Mouse (Mus musculus) MEL (cell line): ENCODE data around the gene Cbx6. TPM values are rescaled to one million over a fixed set of nuclear protein-coding genes. Genes with fewer than 3 reads are reported as not detected.

ENCODE experiments used
- DNase-seq: peaks from one replicate; pipeline ENCODE4 v3.0.0; 2011; ENCODE audit warnings: low read depth, low spot score
- H3K27ac ChIP-seq: 2 replicates; pipeline ENCODE4 v1.5.1; 2012; ENCODE audit warnings: low read depth, mild to moderate bottlenecking, control low read depth, low read length, moderate library complexity; ENCODE audit not compliant: control insufficient read depth
- H3K27me3 ChIP-seq, 2 experiments: fragments of 150-350 bp in 1 of 2; sonication (generic) in 1 of 2; 2 replicates each; pipeline ENCODE4 v1.6.1; 2012; ENCODE audit warnings: low read length in 2 of 2, mild to moderate bottlenecking in 2 of 2, improper control_type of control experiment in 1 of 2, moderate library complexity in 1 of 2; ENCODE audit not compliant: insufficient read depth in 2 of 2, control insufficient read depth in 1 of 2
- H3K36me3 ChIP-seq, 2 experiments: 2 replicates each; pipeline ENCODE4 v1.6.1; 2012 to 2014; ENCODE audit warnings: low read length in 2 of 2, improper control_type of control experiment in 1 of 2, inconsistent platforms in 1 of 2, mild to moderate bottlenecking in 1 of 2; ENCODE audit not compliant: insufficient read depth in 2 of 2, control insufficient read depth in 1 of 2
- H3K4me1 ChIP-seq, 2 experiments: fragments of 150-350 bp in 1 of 2; sonication (generic) in 1 of 2; 2 replicates each; pipeline ENCODE4 v1.6.1; 2012; ENCODE audit warnings: low read length in 2 of 2, improper control_type of control experiment in 1 of 2, mild to moderate bottlenecking in 1 of 2; ENCODE audit not compliant: insufficient read depth in 2 of 2, control insufficient read depth in 1 of 2
- H3K4me3 ChIP-seq, 2 experiments: fragments of 150-350 bp in 1 of 2; sonication (generic) in 1 of 2; 2 replicates each; pipeline ENCODE4 v1.5.1; 2012; ENCODE audit warnings: low read depth in 2 of 2, low read length in 2 of 2, mild to moderate bottlenecking in 2 of 2, moderate library complexity in 2 of 2, control low read depth in 1 of 2, improper control_type of control experiment in 1 of 2; ENCODE audit not compliant: control insufficient read depth in 1 of 2, insufficient read depth in 1 of 2
- H3K79me2 ChIP-seq: 2 replicates; pipeline ENCODE4 v1.6.1; 2012; ENCODE audit warnings: mild to moderate bottlenecking, low read length, moderate library complexity; ENCODE audit not compliant: control insufficient read depth, poor library complexity, insufficient read depth
- H3K9ac ChIP-seq: 2 replicates; pipeline ENCODE4 v1.6.1; 2012; ENCODE audit warnings: low read depth, mild to moderate bottlenecking, control low read depth, low read length, moderate library complexity; ENCODE audit not compliant: control insufficient read depth, poor library complexity, severe bottlenecking
- H3K9me3 ChIP-seq: fragments of 150-350 bp; sonication (generic); replicated peaks from 2 replicates; pipeline ENCODE4 v1.6.1; 2012; ENCODE audit warnings: mild to moderate bottlenecking, low read length, improper control_type of control experiment, moderate library complexity; ENCODE audit not compliant: insufficient read depth
- CHD2 ChIP-seq: IDR thresholded peaks from 2 replicates; pipeline ENCODE4 v1.6.1; 2011; ENCODE audit warnings: low read length, improper control_type of control experiment
- CTCF ChIP-seq, 3 experiments: IDR thresholded peaks in 2 of 3; conservative IDR thresholded peaks in 1 of 3; 2 replicates each; pipeline ENCODE4 v1.5.1; 2011 to 2012; ENCODE audit warnings: low read length in 3 of 3, low read depth in 2 of 3, mild to moderate bottlenecking in 2 of 3, improper control_type of control experiment in 1 of 3, inconsistent platforms in 1 of 3, mixed read lengths in 1 of 3, moderate library complexity in 1 of 3; ENCODE audit not compliant: control insufficient read depth in 1 of 3, insufficient read depth in 1 of 3, poor library complexity in 1 of 3, severe bottlenecking in 1 of 3
- E2F4 ChIP-seq: IDR thresholded peaks from 2 replicates; pipeline ENCODE4 v1.6.1; 2011; ENCODE audit warnings: low read depth, low read length, improper control_type of control experiment, borderline replicate concordance
- ELF1 ChIP-seq: IDR thresholded peaks from 2 replicates; pipeline ENCODE4 v1.6.1; 2014; ENCODE audit warnings: low read depth, mild to moderate bottlenecking, inconsistent platforms, low read length, improper control_type of control experiment, moderate library complexity
- EP300 ChIP-seq, 2 experiments: IDR thresholded peaks; 2 replicates each; pipeline ENCODE4 v1.6.1; 2011; ENCODE audit warnings: improper control_type of control experiment in 2 of 2, low read length in 2 of 2, low read depth in 1 of 2, mild to moderate bottlenecking in 1 of 2
- JUND ChIP-seq: IDR thresholded peaks from 2 replicates; pipeline ENCODE4 v1.6.1; 2011; ENCODE audit warnings: low read depth, mild to moderate bottlenecking, improper control_type of control experiment, low read length
- KAT2A ChIP-seq: conservative IDR thresholded peaks from 2 replicates; pipeline ENCODE4 v1.6.1; 2012; ENCODE audit warnings: low read depth, low read length, improper control_type of control experiment, inconsistent platforms
- MYB ChIP-seq: IDR thresholded peaks from 2 replicates; pipeline ENCODE4 v1.6.1; 2011; ENCODE audit warnings: mild to moderate bottlenecking, low read depth, low read length, improper control_type of control experiment
- POLR2A ChIP-seq, 2 experiments: IDR thresholded peaks; 2 replicates each; pipeline ENCODE4 v1.6.1; 2011 to 2012; ENCODE audit warnings: low read length in 2 of 2, mild to moderate bottlenecking in 2 of 2, control low read depth in 1 of 2, improper control_type of control experiment in 1 of 2, low read depth in 1 of 2, moderate library complexity in 1 of 2; ENCODE audit not compliant: control insufficient read depth in 1 of 2, insufficient read depth in 1 of 2, poor library complexity in 1 of 2
- POLR2AphosphoS2 ChIP-seq: IDR thresholded peaks from 2 replicates; pipeline ENCODE4 v1.6.1; 2011; ENCODE audit warnings: low read length, improper control_type of control experiment
- RAD21 ChIP-seq: IDR thresholded peaks from 2 replicates; pipeline ENCODE4 v1.6.1; 2011; ENCODE audit warnings: mild to moderate bottlenecking, low read depth, low read length, improper control_type of control experiment
- RCOR1 ChIP-seq: IDR thresholded peaks from 2 replicates; pipeline ENCODE4 v1.6.1; 2012; ENCODE audit warnings: low read depth, mild to moderate bottlenecking, inconsistent platforms, low read length, improper control_type of control experiment
- SIN3A ChIP-seq: IDR thresholded peaks from 2 replicates; pipeline ENCODE4 v1.6.1; 2012; ENCODE audit warnings: low read length, improper control_type of control experiment, inconsistent platforms
- TCF12 ChIP-seq: IDR thresholded peaks from 2 replicates; pipeline ENCODE4 v1.6.1; 2014; ENCODE audit warnings: low read depth, mild to moderate bottlenecking, inconsistent platforms, low read length, improper control_type of control experiment, moderate library complexity
- UBTF ChIP-seq: IDR thresholded peaks from 2 replicates; pipeline ENCODE4 v1.6.1; 2012; ENCODE audit warnings: low read depth, mild to moderate bottlenecking, inconsistent platforms, low read length, improper control_type of control experiment, moderate library complexity, borderline replicate concordance; ENCODE audit not compliant: insufficient read depth
- USF2 ChIP-seq, 2 experiments: IDR thresholded peaks; 2 replicates each; pipeline ENCODE4 v1.6.1; 2011 to 2012; ENCODE audit warnings: improper control_type of control experiment in 2 of 2, low read length in 2 of 2, borderline replicate concordance in 1 of 2, inconsistent platforms in 1 of 2, low read depth in 1 of 2, mild to moderate bottlenecking in 1 of 2; ENCODE audit not compliant: insufficient read depth in 1 of 2
- ZKSCAN1 ChIP-seq: IDR thresholded peaks from 2 replicates; pipeline ENCODE4 v1.6.1; 2012; ENCODE audit warnings: low read depth, mild to moderate bottlenecking, inconsistent platforms, low read length, improper control_type of control experiment, moderate library complexity
- polyA plus RNA-seq, 2 experiments: library from polyadenylated mRNA; stranded (reverse) in 1 of 2; unstranded in 1 of 2; fragments of >175 nt in 1 of 2; fragments of >200 nt in 1 of 2; gene quantifications; 2 replicates each; pipeline versions ENCODE4 v1.2.1 to v1.2.4; 2012; ENCODE audit warnings: low replicate concordance in 2 of 2, low read depth in 1 of 2; ENCODE audit not compliant: insufficient read length in 2 of 2, insufficient read depth in 1 of 2, missing spikeins in 1 of 2
- total RNA-seq: library from RNA; depleted of rRNA; stranded (reverse); fragments of 300-350 nt; gene quantifications from 2 replicates; pipeline ENCODE4 v1.2.3, GENCODE M21; 2012

Cbx6 gene
- total and polyA plus RNA-seq, 3 experiments: 25.1 to 43.6 TPM; not detected in 1

DNA sequence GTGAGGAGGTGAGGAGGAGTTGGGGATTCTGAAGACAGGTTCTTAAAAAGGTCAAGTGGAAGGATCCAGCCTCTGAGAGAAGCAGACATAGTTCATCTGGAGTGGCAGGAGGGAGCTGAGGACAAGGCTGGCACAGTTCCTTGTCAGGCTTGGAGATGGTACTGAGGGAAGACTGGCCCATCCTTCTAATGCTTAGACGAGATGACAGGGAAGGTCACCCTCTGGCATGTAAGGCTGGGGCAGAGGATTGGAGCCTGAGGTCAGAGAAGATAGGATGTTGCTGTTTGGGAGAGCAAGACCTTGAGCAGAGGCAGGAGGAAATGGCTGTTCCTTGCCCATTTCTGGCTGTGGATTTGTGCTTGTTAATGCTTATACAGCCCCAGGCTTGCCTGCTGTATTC is 49.4 kb downstream of the Cbx6 start:
- Histone ChIP-seq H3K9ac (no peak overlapping the region), H3K27me3 (peaks cover 0 to 17% of the 10 kb centered on the region in 2 experiments; a peak in 3 of 4 replicates), H3K9me3 (no peaks in the 10 kb centered on the region), H3K4me3 (no peak overlapping the region), H3K27ac (no peak overlapping the region), H3K79me2 (no peaks in the 10 kb centered on the region), H3K36me3 (no peaks in the 10 kb centered on the region), H3K4me1 (no peaks in the 10 kb centered on the region)
- no peak for DNase-seq
- TF ChIP-seq TCF12 (no peak), ZKSCAN1 (no peak), POLR2A (IDR thresholded peaks at IDR 0.05; ENCODE audit: control insufficient read depth in 1 of 2, insufficient read depth in 1 of 2, low read depth in 1 of 2, low read length in 2 of 2, poor library complexity in 1 of 2) (no peak)

GRCm38 (mm10) chr15:79777749-79778148 is 56.7 kb downstream of the Cbx6 start, which contains the start of gene Dnal4:
Gene Dnal4, minus strand, starts transcription at chr15:79777849.
- Histone ChIP-seq H3K36me3 (0 out of 4 replicates have a peak, but pooled peaks cover 0 to 2% of the 10 kb centered on the region in 2 experiments), H3K79me2 (no peaks in the 10 kb centered on the region)
- DNase-seq: no peak
- TF ChIP-seq RCOR1: no peak
- no peak for TF ChIP-seq CHD2
- TF ChIP-seq KAT2A: no peak
- no peak for TF ChIP-seq EP300 (IDR thresholded peaks at IDR 0.05; ENCODE audit: low read depth in 1 of 2, low read length in 2 of 2)
- no peak for TF ChIP-seq UBTF
- TF ChIP-seq RAD21: no peak
- no peak for TF ChIP-seq ZKSCAN1
- no peak for TF ChIP-seq ELF1
- no peak for TF ChIP-seq CTCF (IDR thresholded peaks at IDR 0.05 in 2 of 3, conservative IDR thresholded peaks at IDR 0.05 in 1 of 3; ENCODE audit: control insufficient read depth in 1 of 3, insufficient read depth in 1 of 3, low read depth in 2 of 3, low read length in 3 of 3, poor library complexity in 1 of 3, severe bottlenecking in 1 of 3)
- TF ChIP-seq USF2 (IDR thresholded peaks at IDR 0.05; ENCODE audit: borderline replicate concordance in 1 of 2, insufficient read depth in 1 of 2, low read depth in 1 of 2, low read length in 2 of 2): no peak
- TF ChIP-seq E2F4: no peak
- TF ChIP-seq MYB: no peak
- no peak for TF ChIP-seq POLR2AphosphoS2
- no peak for TF ChIP-seq JUND
- TF ChIP-seq SIN3A: no peak
- TF ChIP-seq, all 39 proteins: peak for 0
- H3K9ac ChIP-seq: no peak within 1 kb of the TSS
- H3K27me3 ChIP-seq: no peaks in the 10 kb centered on the region; a peak in 1 of 4 replicates
- H3K4me1 ChIP-seq: peaks cover 0 to 6% of the 10 kb centered on the region in 2 experiments; a peak in 1 of 4 replicates
- no peak within 1 kb of the TSS for H3K27ac ChIP-seq
- no peak within 1 kb of the TSS for H3K4me3 ChIP-seq
- no peaks in the 10 kb centered on the region for H3K9me3 ChIP-seq
